Mouse (Mus musculus): Measurements from ENCODE around the gene Parm1. TPM values are rescaled to one million over a fixed set of nuclear protein-coding genes. Genes with fewer than 3 reads are reported as not detected.

Parm1 gene
- polyA plus RNA-seq, 1 experiment from 2014 or later = 11.8 TPM

DNA sequence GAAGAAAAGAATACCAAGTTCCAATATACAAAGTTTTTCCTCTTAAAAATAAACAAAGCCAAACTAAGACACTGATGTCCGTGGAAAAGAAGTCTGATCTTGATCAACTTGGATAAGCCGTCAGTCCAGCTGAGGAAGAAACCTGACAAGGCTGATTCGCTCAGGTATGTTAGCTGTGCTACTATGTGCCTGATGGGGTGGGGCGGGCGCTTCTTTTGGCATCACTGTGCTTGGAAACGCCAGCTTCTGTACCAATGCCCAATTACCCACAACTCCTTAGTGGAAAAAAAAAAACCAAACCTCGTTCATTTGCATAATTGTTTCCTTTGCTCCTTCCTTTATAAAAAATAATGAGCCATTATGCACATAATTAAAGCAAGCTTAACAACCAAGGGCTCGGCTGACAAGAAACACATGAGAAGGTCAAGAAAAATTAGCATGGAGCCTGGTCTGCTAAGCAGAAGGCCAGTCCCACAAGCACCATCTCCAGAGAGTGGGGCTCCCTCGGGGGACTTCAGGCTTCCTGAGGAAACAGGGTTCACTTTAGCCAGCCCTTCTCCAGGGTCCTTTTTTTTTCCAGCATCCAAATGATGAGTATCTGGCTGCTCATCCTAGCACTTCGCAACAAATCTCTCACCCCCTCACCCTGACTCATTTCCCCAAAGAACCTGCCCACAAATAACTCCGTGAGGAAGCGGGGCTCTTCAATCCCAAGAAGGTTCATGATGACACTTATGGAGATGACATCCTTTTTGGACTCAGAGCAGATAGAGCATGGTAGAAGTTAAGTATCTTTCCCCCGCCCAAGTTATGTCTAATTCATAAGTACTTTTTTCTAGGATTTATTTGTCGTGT is 135.9 kb downstream of the Parm1 start:
- WGBS = 85% methylated on average over 14 of the region's 14 CpGs
- DNase-seq (ENCODE audit: low spot score) (no peak), ATAC-seq (ENCODE audit: low FRiP score) (no peak)
- no peaks in the 10 kb centered on the region for H3K9me3 ChIP-seq (ENCODE audit: control insufficient read depth, low read length)
- H3K4me1 ChIP-seq (replicated peaks; ENCODE audit: control insufficient read depth, insufficient read depth, low read length) = no peaks in the 10 kb centered on the region
- H3K27me3 ChIP-seq (ENCODE audit: control insufficient read depth, insufficient read depth, low read length) = no peaks in the 10 kb centered on the region
- no peak overlapping the region for H3K4me2 ChIP-seq (replicated peaks; ENCODE audit: low read depth, low read length)
- H3K36me3 ChIP-seq (ENCODE audit: control insufficient read depth, insufficient read depth, low read length) = no peaks in the 10 kb centered on the region
- no peak overlapping the region for H3K27ac ChIP-seq (ENCODE audit: low read depth, low read length)
- no peak overlapping the region for H3K4me3 ChIP-seq (ENCODE audit: low read depth, low read length)
- no peak overlapping the region for H3K9ac ChIP-seq (ENCODE audit: low read depth, low read length)

DNA sequence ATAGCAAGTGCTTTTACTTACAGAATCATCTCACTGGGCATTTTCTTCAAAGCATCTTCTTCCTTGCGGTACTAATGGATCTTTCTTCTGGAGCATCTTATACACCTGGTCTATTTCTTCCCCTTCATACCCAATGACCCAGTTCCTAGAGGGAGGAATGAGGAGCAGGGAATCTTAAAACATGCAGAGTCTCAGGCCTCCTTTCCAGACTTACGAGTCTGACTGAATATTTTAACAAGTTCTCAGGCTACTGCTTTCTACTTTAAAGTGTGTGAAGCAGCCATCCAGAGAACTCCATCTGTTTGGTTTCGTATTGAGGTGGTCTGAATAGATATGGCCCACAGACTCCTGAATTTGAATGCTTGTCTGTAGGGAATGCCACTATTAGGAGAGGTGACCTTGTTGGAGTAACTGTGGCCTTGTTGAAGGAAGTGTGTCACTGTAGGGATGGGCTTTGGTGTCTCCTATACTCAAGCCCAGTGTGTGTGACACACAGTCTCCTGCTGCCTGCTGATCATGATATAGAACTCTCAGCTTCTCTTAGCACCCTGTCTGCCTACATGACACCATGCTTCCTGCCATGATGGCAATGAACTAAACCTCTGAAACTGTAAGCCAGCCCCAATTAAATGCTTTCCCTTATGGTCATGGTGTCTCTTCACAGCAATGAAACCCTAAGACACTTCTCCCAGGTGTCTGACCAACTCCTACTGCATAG is 137.1 kb downstream of the Parm1 start:
- Histone ChIP-seq H3K4me2 (replicated peaks; ENCODE audit: low read depth, low read length) (no peak overlapping the region), H3K36me3 (ENCODE audit: control insufficient read depth, insufficient read depth, low read length) (no peaks in the 10 kb centered on the region), H3K27me3 (ENCODE audit: control insufficient read depth, insufficient read depth, low read length) (no peaks in the 10 kb centered on the region), H3K27ac (ENCODE audit: low read depth, low read length) (no peak overlapping the region), H3K4me1 (replicated peaks; ENCODE audit: control insufficient read depth, insufficient read depth, low read length) (no peaks in the 10 kb centered on the region), H3K9ac (ENCODE audit: low read depth, low read length) (no peak overlapping the region), H3K9me3 (ENCODE audit: control insufficient read depth, low read length) (no peaks in the 10 kb centered on the region), H3K4me3 (ENCODE audit: low read depth, low read length) (no peak overlapping the region)
- ATAC-seq (ENCODE audit: low FRiP score) = no peak
- no peak for DNase-seq (ENCODE audit: low spot score)
- WGBS = 85% methylated on average over 3 of the region's 3 CpGs

- H3K36me3 ChIP-seq (ENCODE audit: control insufficient read depth, insufficient read depth, low read length) = no peaks in the 10 kb centered on the region
- DNase-seq (ENCODE audit: low spot score) = no peak
- 79% methylated on average over 3 of the region's 3 CpGs for WGBS
- H3K27ac ChIP-seq (ENCODE audit: low read depth, low read length) = no peak overlapping the region
- H3K9ac ChIP-seq (ENCODE audit: low read depth, low read length) = no peak overlapping the region
- H3K4me1 ChIP-seq (replicated peaks; ENCODE audit: control insufficient read depth, insufficient read depth, low read length) = no peaks in the 10 kb centered on the region
- no peak overlapping the region for H3K4me2 ChIP-seq (replicated peaks; ENCODE audit: low read depth, low read length)
- H3K27me3 ChIP-seq (ENCODE audit: control insufficient read depth, insufficient read depth, low read length) = no peaks in the 10 kb centered on the region
- ATAC-seq (ENCODE audit: low FRiP score) = no peak
- H3K4me3 ChIP-seq (ENCODE audit: low read depth, low read length) = no peak overlapping the region
- H3K9me3 ChIP-seq (ENCODE audit: control insufficient read depth, low read length) = no peaks in the 10 kb centered on the region
These were observed 137.8 kb downstream of the Parm1 start for GRCm38 (mm10) chr5:91655263-91655662.

DNA sequence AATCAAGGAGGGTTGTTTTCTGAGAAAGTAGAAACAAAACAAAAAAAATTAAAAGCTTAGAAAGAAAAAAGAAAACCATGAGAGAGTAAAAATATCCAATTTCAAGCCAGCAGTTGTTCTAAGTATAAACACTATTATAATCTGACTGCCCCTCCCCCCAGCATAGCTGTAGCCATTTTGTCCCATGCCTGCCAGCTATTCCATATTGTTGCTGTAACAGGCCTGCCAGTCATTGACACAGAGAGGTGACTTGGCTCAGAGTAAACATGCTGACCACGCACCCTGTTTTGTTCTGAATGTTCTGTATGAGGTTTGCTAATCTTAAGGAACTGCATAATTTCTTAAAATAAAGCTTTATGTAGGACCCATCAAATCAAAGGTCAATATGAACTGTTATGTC is 145.3 kb downstream of the Parm1 start:
- H3K4me3 ChIP-seq (ENCODE audit: low read depth, low read length) = no peak overlapping the region
- no peaks in the 10 kb centered on the region for H3K36me3 ChIP-seq (ENCODE audit: control insufficient read depth, insufficient read depth, low read length)
- no peaks in the 10 kb centered on the region for H3K9me3 ChIP-seq (ENCODE audit: control insufficient read depth, low read length)
- DNase-seq (ENCODE audit: low spot score) (no peak), ATAC-seq (ENCODE audit: low FRiP score) (no peak)
- H3K27me3 ChIP-seq (ENCODE audit: control insufficient read depth, insufficient read depth, low read length) = no peaks in the 10 kb centered on the region
- no peak overlapping the region for H3K9ac ChIP-seq (ENCODE audit: low read depth, low read length)
- no peak overlapping the region for H3K27ac ChIP-seq (ENCODE audit: low read depth, low read length)
- H3K4me2 ChIP-seq (replicated peaks; ENCODE audit: low read depth, low read length) = no peak overlapping the region
- WGBS = 89% methylated on average over 1 of the region's 1 CpGs
- H3K4me1 ChIP-seq (replicated peaks; ENCODE audit: control insufficient read depth, insufficient read depth, low read length) = no peaks in the 10 kb centered on the region

- 53% methylated on average over 4 of the region's 4 CpGs for WGBS
- Histone ChIP-seq H3K36me3 (ENCODE audit: control insufficient read depth, insufficient read depth, low read length) (no peaks in the 10 kb centered on the region), H3K27me3 (ENCODE audit: control insufficient read depth, insufficient read depth, low read length) (no peaks in the 10 kb centered on the region), H3K4me1 (replicated peaks; ENCODE audit: control insufficient read depth, insufficient read depth, low read length) (no peaks in the 10 kb centered on the region), H3K4me2 (replicated peaks; ENCODE audit: low read depth, low read length) (no peak overlapping the region), H3K9ac (ENCODE audit: low read depth, low read length) (no peak overlapping the region), H3K9me3 (ENCODE audit: control insufficient read depth, low read length) (no peaks in the 10 kb centered on the region), H3K27ac (ENCODE audit: low read depth, low read length) (no peak overlapping the region), H3K4me3 (ENCODE audit: low read depth, low read length) (no peak overlapping the region)
- DNase-seq (ENCODE audit: low spot score) (peak; percentile 7), ATAC-seq (ENCODE audit: low FRiP score) (no peak)
These were observed 149.7 kb downstream of the Parm1 start for GRCm38 (mm10) chr5:91667127-91667526.

GRCm38 (mm10) chr5:91669235-91669634 is 151.8 kb downstream of the Parm1 start:
- Histone ChIP-seq H3K9me3 (ENCODE audit: control insufficient read depth, low read length) (no peaks in the 10 kb centered on the region), H3K4me3 (ENCODE audit: low read depth, low read length) (no peak overlapping the region), H3K36me3 (ENCODE audit: control insufficient read depth, insufficient read depth, low read length) (no peaks in the 10 kb centered on the region), H3K4me1 (replicated peaks; ENCODE audit: control insufficient read depth, insufficient read depth, low read length) (no peaks in the 10 kb centered on the region), H3K9ac (ENCODE audit: low read depth, low read length) (no peak overlapping the region), H3K27me3 (ENCODE audit: control insufficient read depth, insufficient read depth, low read length) (no peaks in the 10 kb centered on the region), H3K4me2 (replicated peaks; ENCODE audit: low read depth, low read length) (no peak overlapping the region), H3K27ac (ENCODE audit: low read depth, low read length) (no peak overlapping the region)
- 85% methylated on average over 4 of the region's 4 CpGs for WGBS
- ATAC-seq (ENCODE audit: low FRiP score) (no peak), DNase-seq (ENCODE audit: low spot score) (no peak)

Other genes with a start within 250 kb of the Parm1 start
- not detected in 2 replicates for gene Btc, start 114.6 kb upstream of the Parm1 start, polyA plus RNA-seq (2014; fragmentation: Nextera tagmentation; extraction: Ambion mirVana)

Measured in hindbrain, embryonic 11.5 days (tissue).